Mouse (Mus musculus) CH12.LX (cell line): ENCODE data around the gene Sapcd2.

Experiments
- ELF1 ChIP-seq: IDR thresholded peaks from 2 replicates; pipeline ENCODE4 v1.6.1; 2014; ENCODE audit warnings: low read depth, mild to moderate bottlenecking, inconsistent platforms, low read length, improper control_type of control experiment
- EP300 ChIP-seq: IDR thresholded peaks from 2 replicates; pipeline ENCODE4 v1.6.1; 2011; ENCODE audit warnings: low read length, improper control_type of control experiment
- HCFC1 ChIP-seq: IDR thresholded peaks from 2 replicates; pipeline ENCODE4 v1.6.1; 2012; ENCODE audit warnings: low read depth, mild to moderate bottlenecking, inconsistent platforms, low read length, improper control_type of control experiment
- MAFK ChIP-seq: IDR thresholded peaks from 2 replicates; pipeline ENCODE4 v1.6.1; 2011; ENCODE audit warnings: low read length, improper control_type of control experiment; ENCODE audit not compliant: insufficient replicate concordance
- MEF2A ChIP-seq: IDR thresholded peaks from 2 replicates; pipeline ENCODE4 v1.6.1; 2014; ENCODE audit warnings: low read depth, mild to moderate bottlenecking, inconsistent platforms, low read length, improper control_type of control experiment, borderline replicate concordance
- MYC ChIP-seq: IDR thresholded peaks from 2 replicates; pipeline ENCODE4 v1.6.1; 2011; ENCODE audit warnings: low read depth, mild to moderate bottlenecking, improper control_type of control experiment, low read length
- NRF1 ChIP-seq: IDR thresholded peaks from 2 replicates; pipeline ENCODE4 v1.6.1; 2014; ENCODE audit warnings: low read depth, mild to moderate bottlenecking, inconsistent platforms, low read length, improper control_type of control experiment, moderate library complexity
- POLR2A ChIP-seq: IDR thresholded peaks from 2 replicates; pipeline ENCODE4 v1.6.1; 2011; ENCODE audit warnings: low read depth, mild to moderate bottlenecking, improper control_type of control experiment, low read length
- POLR2AphosphoS2 ChIP-seq: IDR thresholded peaks from 2 replicates; pipeline ENCODE4 v1.6.1; 2011; ENCODE audit warnings: low read depth, low read length, improper control_type of control experiment
- UBTF ChIP-seq: IDR thresholded peaks from 2 replicates; pipeline ENCODE4 v1.6.1; 2012; ENCODE audit warnings: low read depth, mild to moderate bottlenecking, inconsistent platforms, low read length, improper control_type of control experiment, moderate library complexity
- USF1 ChIP-seq: IDR thresholded peaks from 2 replicates; pipeline ENCODE4 v1.6.1; 2014; ENCODE audit warnings: low read depth, mild to moderate bottlenecking, inconsistent platforms, low read length, improper control_type of control experiment

GRCm38 (mm10) chr2:25400291-25400690 lies 28.2 kb downstream of the Sapcd2 start:
- TF ChIP-seq POLR2AphosphoS2 (no peak), MEF2A (no peak), NRF1 (no peak), HCFC1 (no peak), POLR2A (no peak), MYC (no peak), UBTF (no peak), MAFK (no peak), EP300 (no peak), ELF1 (no peak), USF1 (no peak)
